Mouse (Mus musculus) monocyte, adult 5-6 weeks (primary cell): Measurements from ENCODE around the gene Ddx39. TPM values are rescaled to one million over a fixed set of nuclear protein-coding genes. Genes with fewer than 3 reads are reported as not detected.

Experiments used
- ATAC-seq: fragments of 153-309, 156-312 bp; replicated peaks from 2 replicates; pipeline ENCODE4 v1.8.0; 2017; ENCODE audit warnings: mild to moderate bottlenecking; ENCODE audit not compliant: low TSS enrichment, insufficient number of reproducible peaks, severe bottlenecking, poor library complexity, low FRiP score
- total RNA-seq: library from RNA; stranded (forward); fragments of 200-1000, 200-491, 200-594 nt; gene quantifications from 3 replicates; pipeline ENCODE4 v1.2.3, GENCODE M21; 2017

Gene Ddx39
- total RNA-seq, 1 experiment from 2014 or later = 77.1 TPM

DNA sequence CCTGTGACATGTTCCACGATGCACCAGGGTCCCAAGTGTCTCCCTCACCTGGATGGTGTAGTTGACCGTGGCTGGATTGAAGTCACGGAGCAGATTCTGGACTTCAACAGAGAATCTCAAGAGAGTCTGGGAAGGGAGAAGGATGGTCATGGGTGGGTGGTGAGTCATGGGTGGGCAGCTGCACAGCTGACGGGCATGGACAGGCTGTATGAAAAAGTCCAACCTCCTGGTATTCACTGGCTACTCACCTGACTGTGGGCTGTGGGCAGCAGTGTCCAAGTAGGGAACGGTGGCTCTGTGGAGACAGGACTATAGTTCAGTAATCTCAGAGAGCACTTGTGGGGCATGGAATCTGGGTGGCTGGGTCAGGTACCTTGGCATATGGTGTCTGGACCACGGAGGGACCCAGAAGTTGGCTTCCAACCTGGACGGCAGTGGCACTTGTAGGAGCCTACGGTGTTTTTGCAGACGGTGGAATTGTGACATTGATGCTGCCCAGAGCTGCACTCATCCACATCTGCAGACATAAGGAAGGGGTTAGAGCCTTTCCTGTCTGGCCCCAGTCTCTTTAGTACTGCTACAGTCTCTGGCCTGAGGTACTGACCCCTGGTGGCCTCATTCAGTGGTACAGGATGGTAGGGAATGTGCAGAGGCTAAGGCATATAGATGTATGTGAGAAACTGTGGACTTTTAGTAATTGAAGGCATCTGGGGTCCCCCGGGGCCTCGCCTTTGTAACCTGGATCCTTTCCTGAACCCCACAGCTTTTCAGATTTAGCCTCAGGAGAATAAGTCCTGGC, 14.2 kb downstream of the Ddx39 start:
- ATAC-seq = no peak

DNA sequence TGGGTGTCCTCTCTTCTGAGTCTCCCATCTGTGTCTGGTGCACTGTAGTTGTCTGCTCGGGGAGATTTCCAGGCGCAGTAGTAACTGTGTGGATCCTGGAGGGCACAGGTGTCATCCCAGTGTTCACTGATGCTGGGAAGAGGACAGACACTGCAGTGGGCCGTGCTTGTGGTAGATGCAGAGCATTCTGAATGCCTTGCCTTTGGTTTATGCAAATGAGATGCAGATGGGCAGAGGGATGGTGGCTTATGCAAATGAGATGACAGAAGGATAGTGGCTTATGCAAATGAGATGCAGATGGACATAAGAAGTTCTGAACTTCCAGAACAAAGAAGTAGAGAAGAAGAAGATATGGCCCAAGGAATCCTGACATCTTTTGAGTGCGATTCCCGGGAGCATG, 16.9 kb downstream of the Ddx39 start:
- no peak for ATAC-seq

DNA sequence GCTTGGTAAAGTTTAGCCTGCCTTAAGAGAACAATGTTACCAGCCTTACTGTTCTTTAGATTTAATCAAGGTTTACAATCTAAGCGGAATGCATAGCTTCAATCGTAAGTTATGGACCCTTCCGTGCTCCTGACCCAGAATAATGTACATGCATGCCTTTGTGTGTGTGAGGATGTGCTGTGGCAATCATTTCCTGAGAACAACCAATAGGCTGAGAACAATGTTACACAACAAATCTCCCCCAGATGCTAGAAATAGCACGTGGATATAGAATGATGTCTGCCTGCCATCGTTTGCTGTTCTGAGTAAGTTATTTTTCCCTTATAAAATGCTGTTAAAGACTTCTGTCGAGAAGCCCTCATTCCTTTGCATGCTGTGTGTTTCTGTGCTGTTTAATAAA, 17.9 kb downstream of the Ddx39 start:
- ATAC-seq = no peak

DNA sequence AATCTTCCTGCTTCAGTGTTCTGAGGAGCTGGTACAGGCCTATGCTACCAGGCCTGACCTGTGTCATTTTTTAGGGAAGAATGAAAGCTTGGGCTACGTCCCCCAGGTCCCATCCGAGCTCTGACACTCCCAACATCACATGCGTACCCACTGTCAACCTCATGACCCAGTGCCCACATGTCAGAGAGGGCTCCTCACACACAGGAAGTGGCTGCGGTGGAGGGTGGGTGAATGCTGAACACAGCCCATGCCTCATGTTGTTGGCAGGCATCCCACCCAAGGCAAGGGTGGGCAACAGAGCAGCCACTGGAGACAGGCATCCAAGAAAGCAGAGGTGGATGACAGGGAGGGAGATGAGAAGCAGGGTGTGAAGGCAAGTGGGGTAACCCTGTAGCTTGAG, 21.7 kb downstream of the Ddx39 start:
- ATAC-seq = peak; percentile 14

DNA sequence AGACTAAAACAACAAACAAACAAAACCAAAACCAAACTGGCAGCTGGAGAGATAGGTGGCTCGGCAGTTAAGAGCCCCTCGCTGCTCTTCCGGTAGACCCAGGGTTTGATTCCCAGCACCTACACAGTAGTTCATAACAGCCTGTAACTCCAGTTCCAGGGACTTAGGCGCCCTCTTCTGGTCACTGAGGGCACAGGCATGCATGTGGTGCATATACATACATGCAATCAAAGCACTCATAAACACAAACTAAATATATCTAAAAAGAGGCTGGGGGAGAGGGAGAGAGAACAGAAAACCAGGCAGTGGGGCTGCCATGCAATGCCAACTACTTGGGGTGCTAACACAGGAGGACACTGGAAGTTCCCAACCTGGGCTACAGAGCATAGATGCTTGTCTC, 22.4 kb downstream of the Ddx39 start:
- ATAC-seq = no peak

DNA sequence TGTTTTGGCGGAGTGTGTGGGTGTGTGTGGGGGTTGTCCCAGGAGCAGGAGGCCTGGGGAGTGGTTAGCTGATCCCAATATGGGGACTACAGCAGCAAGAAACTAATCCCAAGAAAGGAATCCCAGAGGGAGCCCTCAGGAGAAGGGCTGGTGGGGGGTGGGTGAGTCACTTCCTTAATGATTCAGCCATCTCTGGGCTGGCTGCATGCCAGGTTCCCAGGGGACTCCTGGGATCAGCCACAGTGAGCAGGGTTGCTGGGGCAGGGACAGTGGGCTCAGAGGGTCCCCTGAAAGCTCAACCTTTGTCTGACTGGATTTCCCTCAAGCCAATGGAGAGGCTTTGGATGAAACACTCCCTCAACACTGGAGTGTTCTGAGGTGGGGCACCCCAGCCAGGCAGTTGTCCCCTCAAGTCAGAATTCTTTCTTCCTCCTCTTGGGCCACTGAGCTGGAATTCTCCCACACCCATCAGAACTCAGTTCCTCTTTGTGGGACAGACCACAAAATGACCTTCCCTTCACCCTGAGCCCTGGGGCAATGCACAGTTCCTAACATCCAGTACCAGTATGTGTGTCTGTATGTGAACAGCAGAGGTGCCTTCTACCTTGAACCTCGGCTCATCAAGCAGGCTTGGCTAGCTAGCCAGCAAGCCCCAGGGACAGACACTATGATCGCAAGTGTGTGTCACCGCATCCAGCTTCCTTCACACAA, 23.0 kb downstream of the Ddx39 start:
- peak; percentile 47 for ATAC-seq

DNA sequence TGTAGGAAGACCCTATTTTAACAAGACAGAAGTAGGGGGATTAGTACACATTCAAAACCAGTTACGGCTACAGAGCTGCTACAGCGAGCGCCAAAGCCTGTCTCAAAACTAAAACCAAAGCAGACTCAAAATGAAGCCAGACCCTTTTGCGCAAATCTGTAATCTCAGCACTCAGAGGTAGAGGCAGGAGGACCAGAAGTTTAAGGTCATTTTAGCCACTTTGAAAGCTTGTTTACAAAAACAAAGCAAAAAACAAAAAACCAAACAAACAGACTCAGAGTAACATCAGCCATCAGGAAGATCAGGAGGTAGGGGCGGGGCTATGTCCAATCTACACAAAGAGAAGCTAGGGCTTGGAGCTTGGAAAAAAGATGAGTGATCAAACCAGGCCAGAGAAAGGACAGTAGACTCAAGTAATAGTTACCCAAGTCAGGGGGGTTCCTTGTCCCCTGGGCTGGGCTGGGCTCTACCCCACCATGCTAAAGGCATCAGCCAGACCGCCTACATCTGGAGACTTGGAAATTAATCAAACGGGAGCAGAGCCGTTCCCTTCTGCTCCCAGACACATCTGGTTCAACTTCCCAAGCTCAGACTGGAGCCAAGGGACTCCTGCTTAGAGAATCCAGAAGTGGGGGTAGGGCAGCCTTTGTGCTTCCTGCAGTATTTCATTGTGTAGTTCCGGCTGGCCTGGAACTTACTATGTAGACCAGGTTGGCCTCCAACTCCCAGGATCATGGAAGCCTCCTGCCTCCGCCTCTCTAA, 24.2 kb downstream of the Ddx39 start:
- ATAC-seq = no peak

DNA sequence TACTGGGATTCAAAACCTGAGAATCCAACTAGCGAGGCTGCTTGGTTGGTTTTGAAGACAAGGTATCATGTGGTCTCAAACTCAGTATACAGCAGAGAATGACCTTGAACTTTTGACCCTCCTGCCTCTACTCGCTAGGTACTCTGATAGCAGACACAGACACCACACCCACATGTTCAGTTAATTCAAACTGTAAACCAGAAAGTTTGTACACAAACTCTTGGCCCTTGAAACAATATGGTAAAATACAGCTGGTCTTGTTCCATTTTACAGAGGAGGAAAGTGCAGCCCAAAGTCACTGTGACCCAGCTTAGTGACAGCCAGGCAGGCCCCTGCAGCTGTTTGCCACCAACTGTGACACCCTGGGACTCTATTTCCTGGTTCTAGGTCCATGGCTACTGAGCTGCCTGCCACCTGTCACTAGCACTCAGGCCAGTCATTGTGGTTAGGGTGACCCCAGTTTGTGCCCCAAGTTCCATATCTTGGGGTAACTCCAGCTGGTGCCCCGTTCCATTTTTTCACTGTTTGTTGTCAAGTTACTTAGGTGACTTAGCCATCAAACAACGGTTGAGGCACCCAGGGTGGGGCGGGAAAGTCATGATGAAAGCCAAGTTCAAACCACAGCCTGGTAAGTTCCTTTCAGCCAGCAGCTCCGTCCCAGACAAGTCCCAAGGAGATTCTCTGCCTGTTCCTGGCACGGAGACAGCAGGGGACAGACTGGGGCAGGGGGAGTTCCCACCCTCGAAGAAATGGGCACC, 24.9 kb downstream of the Ddx39 start:
- peak; percentile 48 for ATAC-seq

DNA sequence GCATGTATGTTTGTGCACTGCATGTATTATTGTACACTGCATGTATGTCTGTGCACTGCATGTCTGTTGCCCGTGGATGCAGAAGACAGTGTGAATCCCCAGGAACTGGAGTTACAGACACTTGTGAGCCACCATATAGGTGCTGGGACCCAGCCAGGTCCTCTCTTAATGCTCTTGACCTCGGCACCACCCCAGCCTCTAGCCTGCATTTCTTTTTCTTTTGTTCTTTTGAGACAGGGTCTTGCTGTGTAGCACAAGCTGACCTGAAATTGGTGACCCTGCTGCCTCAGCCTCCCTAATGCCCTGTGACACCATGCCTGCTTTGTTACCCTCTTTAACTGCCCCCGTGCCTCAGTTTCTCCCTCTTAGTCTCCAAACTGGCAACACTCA, 25.6 kb downstream of the Ddx39 start:
- no peak for ATAC-seq

DNA sequence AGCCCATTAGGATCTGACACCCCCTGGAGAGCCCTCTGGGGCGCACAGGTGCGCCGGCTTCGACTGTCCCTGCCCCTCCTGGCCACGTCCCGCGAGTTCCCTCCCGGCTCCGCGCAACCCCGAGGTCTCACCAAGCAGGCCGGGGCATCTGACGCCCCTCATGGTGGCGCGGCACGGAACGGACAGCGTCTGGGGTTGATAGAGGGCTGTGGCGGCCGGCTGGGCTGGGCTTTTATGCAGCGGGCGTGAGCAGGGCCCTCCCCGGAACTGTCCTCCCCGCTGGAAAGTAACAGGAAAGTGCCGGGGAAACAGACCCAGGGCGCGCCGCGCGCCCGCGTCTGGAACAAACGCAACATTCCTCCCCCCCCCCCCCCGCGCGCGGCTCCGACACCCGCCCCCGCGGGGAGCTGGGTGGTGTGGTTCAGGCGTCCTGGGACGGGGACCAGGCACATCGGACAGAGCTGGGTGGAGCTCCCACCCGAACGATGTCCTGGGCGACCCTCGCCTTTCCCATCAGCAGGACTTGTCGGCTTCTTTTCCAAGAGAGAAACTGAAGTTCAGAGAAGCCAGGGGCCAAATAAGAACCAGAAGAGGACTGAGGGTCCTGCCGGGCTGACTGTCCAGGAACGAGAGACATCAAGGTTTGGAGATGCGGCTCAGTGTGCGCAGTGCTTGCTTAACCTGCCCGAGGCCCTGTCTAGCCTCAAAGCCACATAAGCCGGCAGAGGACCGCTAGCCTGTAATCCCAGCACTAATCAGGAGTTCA, 26.2 kb downstream of the Ddx39 start, which contains the start of gene Adgre5:
TSS of gene Adgre5 (minus strand) at position 351 of the 766 bp plus-strand sequence.
- ATAC-seq = peak; percentile 9

DNA sequence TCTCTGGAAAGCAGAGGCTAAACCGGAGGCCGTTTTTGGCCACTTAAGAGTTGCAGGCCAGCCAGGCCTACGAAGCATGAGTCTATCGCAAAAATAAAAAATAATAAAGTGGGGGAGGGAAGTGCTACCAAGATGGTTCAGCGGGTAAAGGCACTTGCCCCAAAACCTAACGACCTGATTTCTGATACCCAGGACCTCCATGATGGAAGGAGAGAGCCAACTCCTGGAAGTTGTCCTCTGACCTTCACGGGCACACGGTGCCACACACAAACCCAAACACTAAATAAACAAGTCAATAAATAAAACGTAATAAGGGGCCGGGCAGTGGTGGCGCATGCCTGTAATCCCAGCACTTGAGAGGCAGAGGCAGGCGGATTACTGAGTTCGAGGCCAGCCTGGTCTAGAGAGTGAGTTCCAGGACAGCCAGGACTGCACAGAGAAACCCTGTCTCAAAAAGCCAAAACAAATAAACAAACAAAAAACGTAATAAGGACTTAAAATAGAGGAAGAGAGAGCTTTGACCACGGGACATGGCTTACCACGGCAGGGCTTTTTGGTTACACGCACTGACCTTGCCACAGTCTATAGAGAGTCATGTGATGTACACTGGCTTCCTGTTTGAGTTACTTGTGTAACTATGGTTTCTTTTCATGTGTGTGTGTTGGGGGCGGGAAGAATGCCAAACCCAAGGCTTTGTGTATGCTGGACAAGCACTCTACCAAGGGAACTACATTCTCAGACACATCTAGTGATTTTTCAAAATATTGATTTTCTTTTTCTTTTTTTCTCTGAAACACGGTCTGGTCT, 27.1 kb downstream of the Ddx39 start:
- ATAC-seq = peak; percentile 62

DNA sequence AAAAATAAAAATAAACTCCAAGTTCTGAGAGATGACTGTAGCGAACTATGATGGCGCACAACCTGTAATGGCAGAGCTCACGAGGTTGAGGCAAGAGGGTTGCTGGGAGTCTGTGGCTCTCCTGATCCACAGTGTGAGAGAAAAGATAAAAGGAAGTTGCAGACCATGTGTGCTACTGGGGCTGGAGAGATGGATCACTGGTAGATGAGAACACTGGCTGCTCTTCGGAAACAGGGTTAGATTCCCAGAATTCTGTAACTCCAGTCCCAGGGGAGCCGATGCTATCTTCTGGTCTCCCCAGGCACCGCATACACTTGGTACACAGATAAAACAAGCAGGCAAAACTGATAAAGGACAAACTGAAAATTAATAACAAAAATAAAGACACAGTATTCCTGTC, 28.0 kb downstream of the Ddx39 start:
- ATAC-seq = no peak

DNA sequence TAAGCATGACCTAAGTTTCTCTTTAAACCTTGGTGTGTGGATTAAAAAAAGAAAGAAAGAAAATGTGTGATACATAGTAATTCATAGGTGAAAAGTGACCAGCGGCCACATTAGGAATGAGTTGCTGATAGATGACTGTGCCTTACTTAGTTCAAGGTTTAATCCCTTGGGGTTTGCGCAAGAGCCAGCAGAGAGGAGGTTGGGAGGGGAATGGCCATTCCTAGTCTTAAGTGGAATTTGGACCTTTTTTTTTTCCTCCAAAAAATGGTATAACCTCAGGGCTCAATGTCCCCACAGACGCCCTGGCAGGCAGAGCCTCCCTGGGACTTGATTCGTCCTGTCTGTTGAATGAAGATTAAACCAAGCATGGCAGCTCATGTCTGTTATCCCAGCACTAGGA, 29.1 kb downstream of the Ddx39 start:
- ATAC-seq = no peak

DNA sequence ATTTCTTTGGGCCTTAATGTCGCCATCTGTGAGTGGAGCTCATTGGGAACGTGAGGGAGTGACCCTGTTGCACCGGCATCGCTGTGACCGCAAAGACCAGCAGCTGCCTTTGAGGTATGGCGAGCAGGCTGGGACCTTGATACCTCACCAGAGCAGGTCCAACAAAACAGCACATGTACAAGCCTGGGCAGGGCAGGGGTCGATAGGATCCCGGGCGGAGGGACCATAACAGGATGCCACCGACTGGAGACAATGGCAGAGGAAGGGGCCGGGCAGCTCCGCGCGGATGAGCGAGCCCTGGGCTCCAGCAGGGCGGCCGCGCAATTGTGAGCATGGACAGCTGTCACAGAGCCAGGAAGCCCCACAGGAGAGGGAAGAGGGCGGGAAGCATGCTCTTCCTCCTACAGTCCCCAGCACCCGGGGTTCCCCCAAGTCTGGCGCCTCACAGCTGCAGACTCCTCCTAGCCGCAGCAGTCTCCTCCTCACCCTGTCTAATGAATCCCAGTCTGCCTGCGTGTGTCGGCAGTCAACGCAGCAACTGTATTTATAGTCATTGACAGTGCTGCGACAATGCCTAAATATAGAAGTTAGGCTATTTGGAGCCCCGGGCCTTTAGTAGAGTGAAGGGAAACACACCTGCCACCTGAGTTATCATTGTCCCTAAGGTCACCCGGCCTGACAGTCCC, 32.8 kb downstream of the Ddx39 start:
- peak; percentile 76 for ATAC-seq

DNA sequence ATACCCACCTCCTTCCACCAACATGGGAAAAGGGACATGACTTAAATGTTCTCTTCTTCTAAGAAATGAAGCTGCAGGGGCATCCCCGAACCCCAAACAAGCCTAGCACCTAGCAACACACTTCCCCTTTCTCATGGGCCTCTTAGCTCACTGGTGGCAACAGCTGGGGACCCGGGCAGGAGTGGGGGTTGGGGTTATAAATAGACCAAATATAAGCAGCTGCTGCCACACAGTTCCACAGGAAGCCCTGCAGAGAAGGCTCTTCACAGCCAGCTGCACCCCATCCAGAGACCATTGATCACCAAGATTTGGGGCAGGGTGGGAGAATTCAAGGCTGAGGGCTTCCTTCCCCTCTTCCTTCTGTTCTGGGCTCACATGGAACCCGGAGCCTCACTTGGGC, 33.7 kb downstream of the Ddx39 start:
- ATAC-seq = peak; percentile 81

DNA sequence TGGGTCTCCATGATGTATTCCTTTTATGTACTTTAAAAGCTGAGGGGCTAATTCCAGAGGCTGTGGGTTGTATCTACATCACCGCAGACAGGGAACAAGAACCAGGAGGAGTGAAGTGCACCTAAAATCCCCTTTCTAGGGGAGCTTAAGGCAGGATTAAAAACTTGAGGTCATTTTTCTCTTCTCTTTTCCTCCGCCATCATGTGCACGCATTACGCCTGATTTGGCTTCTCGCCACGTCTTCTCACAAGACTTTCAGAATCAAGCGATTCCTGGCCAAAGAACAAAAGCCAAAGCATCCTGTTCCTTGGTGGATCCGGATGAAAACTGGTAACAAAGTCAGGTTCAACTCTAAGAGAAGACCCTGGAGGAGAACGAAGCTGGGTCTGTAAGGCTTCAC, 34.3 kb downstream of the Ddx39 start:
- ATAC-seq = no peak

DNA sequence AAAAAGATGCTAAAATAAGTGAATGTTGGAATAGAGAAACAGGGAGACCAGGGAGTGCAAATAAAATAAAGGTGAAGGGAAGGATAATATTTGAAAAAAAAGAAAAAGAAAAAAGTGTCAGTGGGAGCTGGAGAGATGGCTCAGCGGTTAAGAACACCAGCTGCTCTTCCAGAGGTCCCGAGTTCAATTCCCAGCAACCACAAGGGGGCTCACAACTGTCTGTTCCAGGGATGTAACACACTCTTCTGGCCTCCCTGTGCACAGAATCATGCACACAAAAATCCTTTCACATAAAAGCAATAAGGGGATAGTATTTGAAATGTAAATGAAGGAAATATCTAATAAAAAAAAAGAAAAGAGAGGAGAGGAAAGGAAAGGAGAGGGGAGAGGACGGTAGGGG, 39.2 kb downstream of the Ddx39 start:
- ATAC-seq = no peak
